Mouse (Mus musculus) cerebellum, adult 2 months (tissue): ENCODE data around the gene Wt1.

ENCODE experiments used
- CTCF ChIP-seq: fragments of 200-500 bp; IDR thresholded peaks from 2 replicates; pipeline ENCODE4 v1.5.1; 2011; ENCODE audit warnings: low read depth, mild to moderate bottlenecking, control low read depth, low read length, moderate library complexity, borderline replicate concordance; ENCODE audit not compliant: insufficient read depth
- POLR2A ChIP-seq: fragments of 200-500 bp; IDR thresholded peaks from 2 replicates; pipeline ENCODE4 v1.6.1; 2011; ENCODE audit warnings: low read length, control low read depth, borderline replicate concordance; ENCODE audit not compliant: insufficient read depth

DNA sequence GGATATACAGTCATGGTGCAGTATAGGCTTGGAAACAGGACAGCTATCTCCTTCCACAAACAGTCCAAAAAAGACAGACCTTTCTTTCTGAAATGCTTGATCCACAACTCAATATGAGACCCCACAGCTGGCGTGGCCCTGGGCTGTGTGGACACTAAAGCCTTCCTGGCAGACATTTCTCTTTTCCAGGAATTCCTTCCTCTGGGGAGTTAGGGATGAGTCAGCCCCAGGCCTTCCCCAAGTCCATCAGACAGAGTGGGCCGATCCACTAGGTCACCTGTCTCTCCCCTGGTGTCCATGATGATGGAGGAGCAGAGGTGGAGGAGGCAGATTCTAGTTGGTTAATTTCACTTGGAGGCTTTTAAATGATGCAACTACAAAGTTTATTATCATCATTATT is 34.6 kb downstream of the Wt1 start:
- no peak for TF ChIP-seq CTCF
- TF ChIP-seq POLR2A = no peak
